Mouse (Mus musculus) liver, adult 2 months (tissue): ENCODE results near the gene Egfr. TPM values are rescaled to one million over a fixed set of nuclear protein-coding genes. Genes with fewer than 3 reads are reported as not detected.
A peak's percentile ranks its signal among the peaks of the same experiment; 100 is the strongest.

Experiments
- DNase-seq: peaks from one replicate; pipeline ENCODE4 v3.0.0-alpha.2; 2011; ENCODE audit warnings: low read depth, low spot score; ENCODE audit errors: extremely low read depth
- H3K27ac ChIP-seq: fragments of 200-500 bp; replicated peaks from 2 replicates; pipeline ENCODE4 v1.5.1; 2012; ENCODE audit warnings: low read depth, mild to moderate bottlenecking, control low read depth, inconsistent platforms, low read length; ENCODE audit not compliant: insufficient read depth
- H3K27me3 ChIP-seq: fragments of 200-500 bp; 2 replicates; pipeline ENCODE4 v1.6.1; 2012; ENCODE audit warnings: mild to moderate bottlenecking, moderate library complexity, low read length, inconsistent platforms; ENCODE audit not compliant: control insufficient read depth, insufficient read depth
- H3K36me3 ChIP-seq: fragments of 200-500 bp; 2 replicates; pipeline ENCODE4 v1.6.1; 2012; ENCODE audit warnings: low read length, inconsistent platforms; ENCODE audit not compliant: control insufficient read depth, insufficient read depth
- H3K4me1 ChIP-seq: fragments of 200-500 bp; 2 replicates; pipeline ENCODE4 v1.6.1; 2011; ENCODE audit warnings: low read length; ENCODE audit not compliant: control insufficient read depth, insufficient read depth
- H3K4me3 ChIP-seq: fragments of 200-500 bp; 2 replicates; pipeline ENCODE4 v1.5.1; 2011; ENCODE audit warnings: low read depth, mild to moderate bottlenecking, control low read depth, low read length, moderate library complexity; ENCODE audit not compliant: insufficient read depth
- H3K79me2 ChIP-seq: fragments of 200-500 bp; 2 replicates; pipeline ENCODE4 v1.6.1; 2012; ENCODE audit warnings: inconsistent platforms, mild to moderate bottlenecking, low read length, moderate library complexity; ENCODE audit not compliant: control insufficient read depth, insufficient read depth
- H3K9ac ChIP-seq: fragments of 200-500 bp; 2 replicates; pipeline ENCODE4 v1.6.1; 2012; ENCODE audit warnings: low read depth, mild to moderate bottlenecking, control low read depth, inconsistent platforms, low read length
- CTCF ChIP-seq: fragments of 200-500 bp; IDR thresholded peaks from 2 replicates; pipeline ENCODE4 v1.5.1; 2011; ENCODE audit warnings: low read depth, low read length, control low read depth
- POLR2A ChIP-seq: fragments of 200-500 bp; IDR thresholded peaks from 2 replicates; pipeline ENCODE4 v1.6.1; 2011; ENCODE audit warnings: low read length, control low read depth; ENCODE audit not compliant: insufficient read depth; ENCODE audit errors: extremely low read depth
- WGBS: fragments of 180-500 bp; shearing (Covaris S2); methylation state at CpG from one replicate; pipeline ENCODE4 v1.1.7; 2018; 5-methylcytosine and 5-hydroxymethylcytosine counted together
- polyA plus RNA-seq: library from polyadenylated mRNA; depleted of rRNA; stranded (reverse); fragments of >200 nt; gene quantifications from 2 replicates; pipeline ENCODE4 v1.2.3, GENCODE M21; 2012; rRNA removed
- total RNA-seq: library from RNA; depleted of rRNA; stranded (reverse); fragments of >200 nt; gene quantifications from 2 replicates; pipeline ENCODE4 v1.2.3, GENCODE M21; 2014; rRNA removed

Egfr gene
- total and polyA plus RNA-seq, 2 experiments: 198 to 215 TPM

DNA sequence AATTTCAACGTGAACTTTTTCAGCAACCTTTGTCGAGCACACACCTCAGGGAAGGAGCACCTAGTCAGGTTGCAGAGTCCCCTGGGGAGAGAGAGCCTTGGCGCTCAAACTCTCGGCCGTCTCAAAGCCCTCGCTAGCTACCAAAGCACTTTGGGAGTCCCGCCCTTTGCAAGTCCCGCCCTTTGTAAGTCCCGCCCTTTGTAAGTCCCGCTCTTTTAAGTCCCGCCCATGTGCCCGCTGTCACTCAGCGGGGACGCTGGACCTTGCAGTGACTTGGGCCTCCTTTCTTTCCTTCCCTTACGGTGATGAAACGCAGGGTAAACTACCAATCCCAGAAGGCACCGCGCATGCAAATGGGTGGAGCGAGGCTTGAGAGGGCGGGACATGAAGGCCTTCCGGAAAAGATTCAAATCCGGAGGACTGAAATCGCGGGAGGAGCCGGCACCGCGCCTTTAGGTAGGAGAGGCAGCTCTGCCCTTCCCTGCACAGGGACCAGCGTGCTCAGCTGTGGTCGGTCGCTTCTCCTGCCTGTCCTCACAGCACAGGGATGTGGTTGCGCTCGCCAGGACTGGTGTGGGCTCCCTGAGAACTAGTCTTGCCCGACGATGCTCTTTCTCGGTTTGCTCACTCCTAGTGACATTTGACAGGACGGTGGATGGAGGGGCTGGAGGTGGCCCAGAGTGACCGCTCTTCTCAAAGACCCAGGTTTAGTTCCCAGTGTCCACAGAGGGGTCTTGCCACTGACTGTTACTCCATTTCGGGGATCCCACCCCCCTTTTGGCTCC, 199.2 kb downstream of the Egfr start, which contains the start of gene Fbxo48:
Gene Fbxo48, plus strand, starts transcription at position 400 of the 785 bp plus-strand sequence.
- peak; percentile 96 for DNase-seq
- peak within 1 kb of the TSS; percentile 74 for H3K4me3 ChIP-seq
- H3K9ac ChIP-seq: peak within 1 kb of the TSS; percentile 55
- no peak within 1 kb of the TSS for H3K27ac ChIP-seq
- H3K27me3 ChIP-seq: no peaks in the 10 kb centered on the region
- TF ChIP-seq POLR2A (no peak), CTCF (no peak)
- under 1% methylated on average over 38 of the region's 38 CpGs for WGBS
- H3K36me3 ChIP-seq: no peaks in the 10 kb centered on the region
- H3K79me2 ChIP-seq: no peaks in the 10 kb centered on the region
- no peaks in the 10 kb centered on the region for H3K4me1 ChIP-seq

DNA sequence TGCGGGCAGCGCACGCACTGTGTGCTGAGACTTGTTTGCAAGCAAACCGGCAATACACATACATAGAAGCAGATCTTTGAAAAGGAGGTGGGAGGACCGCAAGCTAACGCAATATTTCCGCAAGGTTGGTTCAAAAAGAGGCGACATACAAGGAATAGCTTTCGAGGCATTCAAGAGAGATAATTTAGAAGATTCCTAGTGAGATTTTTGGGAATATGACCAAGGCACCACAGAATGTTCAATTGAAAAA, 199.7 kb downstream of the Egfr start:
- Histone ChIP-seq H3K27ac (no peak overlapping the region), H3K27me3 (no peaks in the 10 kb centered on the region), H3K4me3 (peak overlapping the region; percentile 74), H3K4me1 (no peaks in the 10 kb centered on the region), H3K79me2 (no peaks in the 10 kb centered on the region), H3K36me3 (no peaks in the 10 kb centered on the region), H3K9ac (peak overlapping the region; percentile 55)
- no peak for TF ChIP-seq POLR2A
- TF ChIP-seq CTCF: no peak
- WGBS: 2% methylated on average over 9 of the region's 9 CpGs
- DNase-seq: no peak

DNA sequence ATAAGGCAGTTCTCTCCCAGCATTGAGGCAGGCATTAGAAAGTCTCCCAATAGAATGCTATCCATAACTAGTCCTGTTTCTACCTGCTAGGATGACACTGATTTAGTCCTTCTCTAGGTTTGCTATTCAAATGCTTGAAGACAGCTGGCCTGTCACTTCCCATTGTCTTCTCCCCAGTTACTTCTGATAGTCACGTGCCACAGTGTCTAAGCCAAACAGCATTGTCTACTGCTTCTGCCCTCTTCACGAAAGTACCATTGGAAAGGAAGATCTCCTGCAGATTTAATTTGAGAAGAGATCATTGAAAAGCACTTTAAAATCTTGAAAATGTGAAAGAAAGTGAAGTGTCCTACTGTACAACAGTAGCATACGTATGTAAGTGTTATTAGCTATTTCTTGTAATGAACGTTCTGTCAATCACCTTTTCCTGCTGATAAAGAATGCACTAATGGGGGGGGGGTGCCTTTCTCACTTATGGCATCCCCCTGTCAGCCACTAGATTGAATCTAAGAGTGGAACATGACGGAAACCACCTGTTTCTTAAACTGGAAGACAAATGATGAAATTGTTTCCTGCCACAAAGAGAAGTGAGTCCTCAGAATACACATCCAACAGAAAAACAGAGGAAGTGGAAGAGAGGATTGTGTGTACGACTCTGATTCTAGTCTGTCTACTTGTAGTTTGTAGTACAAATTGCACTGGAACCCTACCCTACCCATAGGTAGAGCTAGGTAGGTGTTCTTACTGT, 204.3 kb downstream of the Egfr start:
- Histone ChIP-seq H3K9ac (no peak overlapping the region), H3K27me3 (no peaks in the 10 kb centered on the region), H3K36me3 (no peaks in the 10 kb centered on the region), H3K4me3 (no peak overlapping the region), H3K79me2 (no peaks in the 10 kb centered on the region), H3K27ac (no peak overlapping the region), H3K4me1 (no peaks in the 10 kb centered on the region)
- TF ChIP-seq CTCF: no peak
- no peak for TF ChIP-seq POLR2A
- peak; percentile 13 for DNase-seq
- WGBS: 84% methylated on average over 6 of the region's 6 CpGs

DNA sequence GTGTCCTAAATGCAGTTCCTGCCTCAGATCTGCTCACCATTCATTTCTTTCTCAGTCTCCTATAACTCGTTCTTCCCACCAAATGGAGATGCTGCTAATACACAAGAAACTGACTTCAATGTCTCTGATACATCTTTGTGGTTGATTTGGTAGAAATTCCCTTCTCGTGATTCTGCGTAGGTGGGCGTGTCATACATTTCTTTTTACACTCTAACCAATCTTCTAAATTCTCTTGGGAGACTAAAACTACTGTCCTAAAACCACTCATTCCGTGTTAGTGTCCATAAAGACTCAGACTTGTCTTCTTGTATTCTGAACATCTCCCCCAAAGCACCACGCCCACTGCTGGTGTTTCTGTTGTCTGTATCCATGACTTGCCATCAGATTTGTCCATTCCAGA, 205.0 kb downstream of the Egfr start:
- H3K27ac ChIP-seq: no peak overlapping the region
- TF ChIP-seq POLR2A: no peak
- TF ChIP-seq CTCF: no peak

DNA sequence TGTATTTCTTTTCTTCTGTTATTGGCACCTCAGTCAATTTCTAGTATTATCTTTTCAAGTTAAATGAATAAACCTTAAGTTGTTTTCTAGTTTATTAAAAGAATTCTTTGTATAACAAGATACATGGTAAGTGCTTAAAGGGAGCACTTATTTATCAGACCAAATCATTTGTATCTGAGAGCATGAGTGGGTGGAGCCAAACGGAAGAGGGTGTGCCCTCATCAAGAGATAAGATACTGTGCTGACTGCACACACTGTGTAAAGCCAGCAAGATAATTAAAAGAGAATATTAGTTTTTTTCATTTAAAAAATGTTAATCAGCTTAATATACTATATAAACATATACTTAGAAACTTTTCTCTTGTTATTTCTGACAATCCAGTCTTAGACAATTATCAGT, 206.5 kb downstream of the Egfr start:
- Histone ChIP-seq H3K9ac (no peak overlapping the region), H3K4me3 (no peak overlapping the region), H3K79me2 (no peaks in the 10 kb centered on the region), H3K27me3 (no peaks in the 10 kb centered on the region), H3K36me3 (no peaks in the 10 kb centered on the region), H3K4me1 (no peaks in the 10 kb centered on the region), H3K27ac (no peak overlapping the region)
- WGBS: 80% methylated on average over 1 of the region's 1 CpGs
- no peak for DNase-seq
- TF ChIP-seq POLR2A (no peak), CTCF (no peak)

More for the DNA sequence above, 205.0 kb downstream of the Egfr start:
- Histone ChIP-seq H3K4me3 (no peak overlapping the region), H3K79me2 (no peaks in the 10 kb centered on the region), H3K4me1 (no peaks in the 10 kb centered on the region), H3K36me3 (no peaks in the 10 kb centered on the region), H3K27me3 (no peaks in the 10 kb centered on the region), H3K9ac (no peak overlapping the region)
- DNase-seq: no peak
- WGBS: 91% methylated on average over 6 of the region's 6 CpGs

Other genes starting within 250 kb of the Egfr start
- gene Sec61g, start 243.7 kb upstream of the Egfr start, total RNA-seq: 17.1 and 19.9 TPM in 2 replicates
- 5.6 and 7.4 TPM in 2 replicates for gene Sec61g, start 243.7 kb upstream of the Egfr start, polyA plus RNA-seq
- gene Fbxo48, start 199.2 kb downstream of the Egfr start, total RNA-seq: under 0.01 and 0.27 TPM in 2 replicates
- gene Fbxo48, start 199.2 kb downstream of the Egfr start, polyA plus RNA-seq: not detected in 2 replicates